Mouse (Mus musculus): ENCODE measurements around the gene Cenpa.

The Cenpa gene

GRCm38 (mm10) chr5:30713299-30713675 is 46.7 kb downstream of the Cenpa start:
- H3K36me3 ChIP-seq (ENCODE audit: control insufficient read depth, insufficient read depth, low read length, poor library complexity, severe bottlenecking) = no peaks in the 10 kb centered on the region
- no peaks in the 10 kb centered on the region for H3K27me3 ChIP-seq (ENCODE audit: control insufficient read depth, insufficient read depth, low read length, poor library complexity, severe bottlenecking)
- peak; percentile 19 for DNase-seq (ENCODE audit: low read depth, low spot score)

DNA sequence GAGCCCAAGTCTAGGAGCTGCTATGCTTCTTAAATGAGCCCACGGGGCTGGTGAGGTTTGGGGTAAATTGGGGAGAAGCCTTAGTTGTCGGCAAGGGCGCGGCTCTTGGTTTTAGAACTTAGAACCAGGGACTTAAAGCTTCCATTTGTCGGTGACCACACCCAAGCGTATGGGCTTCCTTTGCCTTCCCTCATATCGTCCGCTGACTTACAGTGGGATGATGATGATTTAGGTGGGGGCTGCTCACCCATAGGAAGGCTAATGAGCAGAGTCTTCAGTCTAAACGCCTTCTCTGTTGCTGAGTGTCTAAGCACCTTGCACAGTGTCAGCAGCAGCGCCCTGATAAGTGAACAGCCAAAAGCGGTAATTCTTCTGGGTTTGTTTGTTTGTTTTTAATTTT is 47.1 kb downstream of the Cenpa start:
- no peaks in the 10 kb centered on the region for H3K27me3 ChIP-seq (ENCODE audit: control insufficient read depth, insufficient read depth, low read length, poor library complexity, severe bottlenecking)
- no peaks in the 10 kb centered on the region for H3K36me3 ChIP-seq (ENCODE audit: control insufficient read depth, insufficient read depth, low read length, poor library complexity, severe bottlenecking)
- DNase-seq (ENCODE audit: low read depth, low spot score) = no peak

- H3K27me3 ChIP-seq (ENCODE audit: control insufficient read depth, insufficient read depth, low read length, poor library complexity, severe bottlenecking) = no peaks in the 10 kb centered on the region
- no peaks in the 10 kb centered on the region for H3K36me3 ChIP-seq (ENCODE audit: control insufficient read depth, insufficient read depth, low read length, poor library complexity, severe bottlenecking)
- no peak for DNase-seq (ENCODE audit: low read depth, low spot score)
These were observed 49.7 kb downstream of the Cenpa start for GRCm38 (mm10) chr5:30716311-30716710.

DNA sequence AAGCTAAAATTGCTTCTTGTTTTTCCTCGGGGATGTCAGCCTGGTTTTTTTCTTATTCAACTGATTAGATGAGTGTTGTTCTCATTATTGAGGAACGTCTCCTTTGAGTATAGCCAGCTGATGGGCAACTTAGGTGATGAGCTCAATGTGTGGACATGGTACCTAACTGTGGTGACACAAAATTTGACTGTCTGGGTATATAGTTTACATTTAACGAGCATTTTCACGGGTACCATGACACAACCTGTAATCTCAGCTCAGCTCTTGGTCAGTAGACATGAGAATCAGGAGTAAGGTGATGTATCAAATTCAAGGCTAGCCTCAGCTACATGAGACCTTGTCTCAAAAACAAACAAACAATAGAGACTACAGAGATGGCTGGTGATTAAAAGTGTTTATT is 50.9 kb downstream of the Cenpa start:
- no peaks in the 10 kb centered on the region for H3K36me3 ChIP-seq (ENCODE audit: control insufficient read depth, insufficient read depth, low read length, poor library complexity, severe bottlenecking)
- no peak for DNase-seq (ENCODE audit: low read depth, low spot score)
- H3K27me3 ChIP-seq (ENCODE audit: control insufficient read depth, insufficient read depth, low read length, poor library complexity, severe bottlenecking) = no peaks in the 10 kb centered on the region

DNA sequence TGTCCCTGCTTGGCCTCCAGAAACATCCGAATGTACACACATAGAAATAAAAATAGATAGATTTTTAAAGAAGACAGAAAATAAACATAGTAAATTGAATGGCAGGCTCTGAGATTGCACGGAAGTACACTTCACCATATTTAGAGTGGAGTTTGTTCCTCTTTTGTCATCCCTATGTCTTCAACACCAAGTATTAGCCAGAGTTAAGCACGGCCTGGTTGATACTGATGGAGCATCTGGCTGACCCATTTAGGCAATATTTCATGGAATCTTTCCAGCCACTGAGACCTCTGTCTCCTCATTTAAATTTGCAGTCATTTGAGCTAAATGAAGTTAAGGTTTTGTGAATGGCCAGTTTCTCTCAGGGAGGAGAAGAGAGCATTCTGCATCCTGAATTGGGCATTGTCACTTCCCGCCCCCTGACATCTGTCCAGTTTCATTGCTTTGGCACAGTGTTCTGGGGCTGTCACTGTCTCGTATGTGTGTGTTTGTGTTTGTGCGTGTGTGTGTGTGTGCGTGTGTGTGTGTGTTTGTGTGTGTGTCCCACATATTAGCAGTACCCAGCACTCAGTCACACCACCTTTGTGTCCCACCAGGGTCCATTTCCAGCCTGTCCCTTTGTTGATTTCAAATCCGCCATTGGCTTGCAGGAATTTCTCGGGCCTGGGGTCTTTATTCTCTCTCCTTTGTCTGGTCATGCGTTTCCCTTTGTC is 51.6 kb downstream of the Cenpa start:
- Histone ChIP-seq H3K36me3 (ENCODE audit: control insufficient read depth, insufficient read depth, low read length, poor library complexity, severe bottlenecking) (no peaks in the 10 kb centered on the region), H3K27me3 (ENCODE audit: control insufficient read depth, insufficient read depth, low read length, poor library complexity, severe bottlenecking) (no peaks in the 10 kb centered on the region)
- DNase-seq (ENCODE audit: low read depth, low spot score) = no peak

DNA sequence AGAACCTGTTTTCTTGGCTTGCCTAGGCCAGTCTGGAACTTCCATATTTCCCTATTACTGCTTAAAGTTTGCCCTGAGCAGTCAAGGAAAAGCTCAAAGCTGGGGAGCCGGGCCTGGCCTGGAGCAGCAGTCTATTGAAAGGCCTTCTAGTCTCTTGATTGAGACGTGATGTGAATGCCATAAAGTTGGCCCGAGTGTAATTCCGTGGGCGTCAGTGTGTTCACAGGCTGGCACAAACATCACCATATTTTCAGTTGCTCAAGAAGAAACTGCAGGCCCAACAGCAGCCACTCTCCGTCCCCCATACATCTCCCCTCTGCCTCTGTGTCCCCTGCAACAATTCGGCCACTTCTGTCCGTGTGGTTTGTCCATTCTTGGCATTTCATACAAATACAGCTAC is 55.4 kb downstream of the Cenpa start:
- Histone ChIP-seq H3K27me3 (ENCODE audit: control insufficient read depth, insufficient read depth, low read length, poor library complexity, severe bottlenecking) (no peaks in the 10 kb centered on the region), H3K36me3 (ENCODE audit: control insufficient read depth, insufficient read depth, low read length, poor library complexity, severe bottlenecking) (no peaks in the 10 kb centered on the region)
- no peak for DNase-seq (ENCODE audit: low read depth, low spot score)

Data from splenic B cell, adult 2 months (primary cell).